Mouse (Mus musculus) neural tube, embryonic 15.5 days (tissue): ENCODE measurements around the gene Ect2. TPM values are rescaled to one million over a fixed set of nuclear protein-coding genes. Genes with fewer than 3 reads are reported as not detected.

Experiments used
- ATAC-seq: fragments of 200-750 bp; cut with Nextera tagmentation; 2 replicates; pipeline ENCODE4 v1.8.0; 2017; ENCODE audit warnings: mild to moderate bottlenecking, moderate TSS enrichment, moderate library complexity; ENCODE audit not compliant: low FRiP score
- H3K27ac ChIP-seq: fragments of 300-500 bp; sonication (generic); replicated peaks from 2 replicates; pipeline ENCODE4 v1.5.1; 2015; ENCODE audit warnings: mild to moderate bottlenecking, inconsistent platforms
- H3K27me3 ChIP-seq: fragments of 300-500 bp; sonication (generic); replicated peaks from 2 replicates; pipeline ENCODE4 v1.6.1; 2015; ENCODE audit warnings: inconsistent platforms
- H3K36me3 ChIP-seq: fragments of 300-500 bp; sonication (generic); 2 replicates; pipeline ENCODE4 v1.6.1; 2015; ENCODE audit warnings: inconsistent platforms
- H3K4me1 ChIP-seq: fragments of 300-500 bp; sonication (generic); 2 replicates; pipeline ENCODE4 v1.6.1; 2015; ENCODE audit warnings: inconsistent platforms
- H3K4me2 ChIP-seq: fragments of 300-500 bp; sonication (generic); 2 replicates; pipeline ENCODE4 v1.6.1; 2015; ENCODE audit warnings: inconsistent platforms, mild to moderate bottlenecking, moderate library complexity
- H3K4me3 ChIP-seq: fragments of 300-500 bp; sonication (generic); replicated peaks from 2 replicates; pipeline ENCODE4 v1.5.1; 2015; ENCODE audit warnings: mild to moderate bottlenecking, inconsistent platforms
- H3K9ac ChIP-seq: fragments of 300-500 bp; sonication (generic); replicated peaks from 2 replicates; pipeline ENCODE4 v1.6.1; 2015; ENCODE audit warnings: mild to moderate bottlenecking, inconsistent platforms
- H3K9me3 ChIP-seq: fragments of 300-500 bp; sonication (generic); replicated peaks from 2 replicates; pipeline ENCODE4 v1.6.1; 2016; ENCODE audit warnings: inconsistent platforms
- WGBS: fragments of 180-500 bp; shearing (Covaris S2); methylation state at CpG from one replicate; pipeline ENCODE4 v1.1.7; 2015; ENCODE audit warnings: mixed read lengths; 5-methylcytosine and 5-hydroxymethylcytosine counted together
- polyA plus RNA-seq: library from polyadenylated mRNA; unstranded; fragments of >200 nt; fragmentation: Nextera tagmentation; extraction: Ambion mirVana; gene quantifications from 2 replicates; pipeline ENCODE4 v1.2.1, GENCODE M21; 2015

Ect2 gene
- polyA plus RNA-seq, 1 experiment from 2014 or later: 6.0 TPM

DNA sequence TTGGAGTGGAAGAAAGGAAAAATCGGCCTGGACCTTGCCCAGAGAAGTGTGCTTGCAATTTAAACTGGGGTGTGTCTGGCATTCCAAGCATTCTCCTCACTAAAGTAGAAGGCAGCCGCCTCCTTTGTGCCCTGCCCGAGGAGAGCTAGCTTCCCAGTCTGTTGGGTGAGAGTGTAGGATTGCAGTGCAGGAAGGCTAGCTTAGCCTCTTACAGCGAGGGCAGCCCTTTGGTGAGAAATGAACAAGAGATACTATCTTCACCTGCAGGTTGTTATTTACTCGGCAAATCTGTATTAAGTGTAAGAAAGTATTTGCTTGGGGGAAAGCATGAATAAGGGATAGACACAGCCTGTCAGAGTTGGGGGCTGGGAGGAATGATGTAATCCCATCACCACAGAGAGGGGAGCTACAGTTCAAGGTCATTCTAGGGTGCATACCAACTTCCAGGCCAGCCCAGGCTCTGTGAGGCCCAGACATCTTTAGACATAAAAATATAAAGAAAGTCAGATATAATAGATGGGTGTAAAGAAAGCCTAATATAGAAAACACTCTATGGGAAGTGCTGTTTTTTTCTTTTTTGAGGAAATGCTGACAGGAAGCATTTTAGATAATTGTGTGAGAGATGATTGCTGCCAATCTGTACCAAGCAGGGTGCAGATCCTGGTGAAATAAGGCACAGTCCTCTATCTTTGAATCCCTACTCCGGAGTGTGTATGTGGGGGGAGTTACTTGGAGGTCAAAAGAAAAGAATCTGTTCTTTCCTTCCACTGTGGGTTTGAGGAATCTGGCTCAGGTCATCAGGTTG is 1.6 kb upstream of the Ect2 start:
- H3K4me2 ChIP-seq: no peak overlapping the region
- ATAC-seq: no peak
- H3K27me3 ChIP-seq: no peaks in the 10 kb centered on the region
- H3K27ac ChIP-seq: no peak overlapping the region
- H3K36me3 ChIP-seq: no peaks in the 10 kb centered on the region
- H3K4me1 ChIP-seq: peaks cover 13% of the 10 kb centered on the region
- WGBS: 23% methylated on average over 6 of the region's 6 CpGs
- H3K4me3 ChIP-seq: no peak overlapping the region
- H3K9ac ChIP-seq: no peak overlapping the region
- no peaks in the 10 kb centered on the region for H3K9me3 ChIP-seq

DNA sequence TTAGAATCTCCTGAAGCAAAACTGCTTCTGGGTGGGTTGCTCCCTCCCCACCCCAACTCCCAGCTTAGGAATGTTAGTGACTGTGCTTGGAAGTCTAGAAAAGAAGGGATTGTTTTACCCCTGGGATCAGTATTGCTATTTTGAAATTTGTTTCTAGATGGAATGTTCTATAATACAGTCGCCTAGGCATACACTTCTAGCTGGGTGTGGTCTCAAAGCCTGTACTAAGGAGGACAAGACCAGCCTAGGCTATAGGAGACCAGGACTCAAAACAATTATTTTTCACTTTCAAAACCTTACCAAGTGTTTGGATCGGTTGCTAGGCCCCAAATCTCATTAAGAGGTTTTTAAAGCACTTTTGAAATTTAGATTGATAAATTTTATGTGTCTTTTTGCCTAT is 602 bp upstream of the Ect2 start:
- Histone ChIP-seq H3K9ac (peak overlapping the region; percentile 31), H3K4me3 (peak overlapping the region; percentile 79), H3K9me3 (no peaks in the 10 kb centered on the region), H3K27me3 (no peaks in the 10 kb centered on the region), H3K4me1 (peaks cover 13% of the 10 kb centered on the region), H3K36me3 (no peaks in the 10 kb centered on the region), H3K4me2 (peak overlapping the region; percentile 55), H3K27ac (no peak overlapping the region; the same call in 1 of the 2 replicates)
- peak; percentile 18; the same call in 1 of the 2 replicates for ATAC-seq
- 67% methylated on average over 2 of the region's 2 CpGs for WGBS

DNA sequence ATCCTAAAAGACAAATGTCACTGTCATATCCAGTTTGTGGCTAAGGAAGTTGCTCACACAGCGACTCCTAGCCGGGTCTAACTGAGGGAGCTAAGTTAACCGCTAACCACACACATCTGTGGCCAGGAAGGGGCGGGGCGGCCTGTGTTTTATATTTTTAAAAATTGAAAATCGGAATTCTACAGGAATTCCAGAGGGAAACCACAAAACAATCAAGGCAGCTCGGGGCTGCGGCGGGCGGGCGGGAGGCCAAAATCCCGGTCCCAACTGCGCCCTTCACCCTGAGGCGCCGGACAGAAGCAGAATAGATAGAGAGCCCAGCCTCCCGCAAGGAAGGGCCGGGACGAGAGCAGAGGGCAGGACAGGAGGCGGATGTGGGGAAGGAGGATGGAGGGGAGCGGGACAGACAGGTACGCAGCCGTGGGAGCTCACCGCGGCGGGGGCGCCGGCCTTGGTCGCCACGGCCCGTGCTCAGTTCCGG is 447 bp downstream of the Ect2 start:
- Histone ChIP-seq H3K4me2 (peak overlapping the region; percentile 96), H3K27me3 (no peaks in the 10 kb centered on the region), H3K36me3 (no peaks in the 10 kb centered on the region), H3K4me3 (peak overlapping the region; percentile 79), H3K9me3 (no peaks in the 10 kb centered on the region), H3K4me1 (peaks cover 13% of the 10 kb centered on the region), H3K27ac (0 out of 2 replicates have a peak overlapping the region, but pooled peaks have one; percentile 45), H3K9ac (peak overlapping the region; percentile 49)
- ATAC-seq: peak; percentile 47
- WGBS: under 1% methylated on average over 29 of the region's 31 CpGs

DNA sequence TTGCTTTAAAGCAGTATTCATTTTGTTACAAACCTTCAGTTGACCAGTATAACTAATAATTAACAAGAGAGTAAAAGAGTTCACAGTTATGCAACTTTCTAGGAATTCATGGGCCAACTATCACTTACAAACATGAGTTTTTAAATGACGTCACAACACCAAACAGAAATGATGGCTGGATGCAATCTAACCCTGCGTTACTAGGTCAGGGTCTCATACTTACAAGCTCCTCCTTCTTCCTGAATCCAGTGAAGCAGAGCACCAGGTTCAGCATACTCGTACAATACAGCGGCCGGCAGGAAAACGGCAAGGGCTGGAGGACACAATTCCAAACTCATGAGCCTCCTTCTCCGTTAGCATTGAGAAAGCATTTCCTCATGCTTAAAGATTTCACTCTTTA is 7.9 kb downstream of the Ect2 start:
- WGBS: 90% methylated on average over 7 of the region's 7 CpGs
- no peaks in the 10 kb centered on the region for H3K9me3 ChIP-seq
- ATAC-seq: no peak
- no peaks in the 10 kb centered on the region for H3K27me3 ChIP-seq
- H3K4me1 ChIP-seq: no peaks in the 10 kb centered on the region
- H3K9ac ChIP-seq: no peak overlapping the region
- H3K4me3 ChIP-seq: no peak overlapping the region
- H3K4me2 ChIP-seq: no peak overlapping the region
- no peak overlapping the region for H3K27ac ChIP-seq
- H3K36me3 ChIP-seq: no peaks in the 10 kb centered on the region

DNA sequence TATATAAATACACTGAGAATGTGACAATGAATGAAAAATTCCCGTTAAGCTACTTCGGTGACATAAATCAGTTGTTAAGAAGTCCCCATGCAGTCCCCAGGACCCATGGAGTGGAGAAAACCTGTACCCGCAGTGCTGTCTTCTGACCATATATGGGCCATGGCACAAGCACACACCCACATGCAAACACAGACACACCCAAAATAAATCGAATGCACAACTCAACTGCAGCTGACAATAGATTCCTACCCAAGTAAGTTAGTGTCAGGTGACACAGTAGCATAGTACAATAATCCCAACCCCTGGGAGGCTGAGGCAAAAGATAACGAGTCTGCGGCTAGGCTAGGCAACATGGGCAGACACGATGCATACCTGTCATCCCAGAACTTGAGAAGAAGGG is 10.1 kb downstream of the Ect2 start:
- Histone ChIP-seq H3K9ac (no peak overlapping the region), H3K4me2 (no peak overlapping the region), H3K27me3 (no peaks in the 10 kb centered on the region), H3K4me3 (no peak overlapping the region), H3K4me1 (no peaks in the 10 kb centered on the region), H3K27ac (no peak overlapping the region), H3K9me3 (no peaks in the 10 kb centered on the region), H3K36me3 (no peaks in the 10 kb centered on the region)
- WGBS: 89% methylated on average over 7 of the region's 7 CpGs
- no peak for ATAC-seq

DNA sequence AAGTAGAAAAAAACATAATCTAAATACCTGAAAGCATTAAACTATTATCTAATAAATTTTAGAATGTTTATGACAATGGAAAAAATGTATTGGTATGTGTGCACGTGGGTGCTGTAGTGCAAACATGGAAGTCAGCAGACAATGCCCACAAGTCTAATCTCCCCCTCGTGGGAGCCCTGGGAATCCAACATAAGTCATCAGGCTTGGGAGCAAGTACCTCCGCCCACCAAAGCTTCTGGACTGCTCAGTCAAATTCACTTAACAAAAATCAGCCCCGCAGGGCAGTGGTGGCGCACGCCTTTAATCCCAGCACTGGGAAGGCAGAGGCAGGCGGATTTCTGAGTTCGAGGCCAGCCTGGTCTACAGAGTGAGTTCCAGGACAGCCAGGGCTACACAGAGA is 13.6 kb downstream of the Ect2 start:
- Histone ChIP-seq H3K4me2 (no peak overlapping the region), H3K27me3 (no peaks in the 10 kb centered on the region), H3K4me1 (no peaks in the 10 kb centered on the region), H3K36me3 (no peaks in the 10 kb centered on the region), H3K27ac (no peak overlapping the region), H3K9me3 (no peaks in the 10 kb centered on the region), H3K9ac (no peak overlapping the region), H3K4me3 (no peak overlapping the region)
- 91% methylated on average over 8 of the region's 8 CpGs for WGBS
- no peak for ATAC-seq

DNA sequence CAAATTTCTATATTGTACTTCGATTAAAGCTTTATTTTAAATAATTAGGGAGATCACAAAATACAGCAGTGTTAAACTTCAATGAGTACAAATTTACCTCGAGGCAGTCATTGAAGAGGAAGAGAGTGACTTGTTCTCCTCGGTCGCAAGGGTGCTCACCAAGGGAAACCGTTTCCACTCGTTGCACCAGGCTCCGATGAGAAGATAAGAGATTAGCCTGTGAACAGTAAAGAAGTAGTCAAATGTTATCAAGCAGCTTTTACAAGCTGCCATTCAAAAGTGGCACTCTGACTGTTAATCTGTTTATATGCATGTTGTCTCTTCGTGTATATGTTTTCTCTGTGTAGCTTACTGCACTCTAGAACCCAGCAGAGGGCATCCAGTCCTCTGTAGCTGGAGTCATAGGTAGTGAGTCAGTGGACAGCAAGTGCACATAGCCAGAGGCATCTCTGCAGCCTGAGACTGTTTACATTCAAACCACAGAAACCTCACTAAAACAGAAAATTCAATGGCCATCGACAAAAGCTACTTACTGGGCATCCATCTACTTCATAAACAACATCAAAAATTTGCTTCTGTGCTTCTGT is 31.7 kb downstream of the Ect2 start:
- Histone ChIP-seq H3K4me1 (no peaks in the 10 kb centered on the region), H3K9me3 (no peaks in the 10 kb centered on the region), H3K27me3 (no peaks in the 10 kb centered on the region), H3K9ac (no peak overlapping the region), H3K27ac (no peak overlapping the region), H3K4me2 (no peak overlapping the region), H3K4me3 (no peak overlapping the region), H3K36me3 (no peaks in the 10 kb centered on the region)
- no peak for ATAC-seq
- WGBS: 92% methylated on average over 9 of the region's 9 CpGs

DNA sequence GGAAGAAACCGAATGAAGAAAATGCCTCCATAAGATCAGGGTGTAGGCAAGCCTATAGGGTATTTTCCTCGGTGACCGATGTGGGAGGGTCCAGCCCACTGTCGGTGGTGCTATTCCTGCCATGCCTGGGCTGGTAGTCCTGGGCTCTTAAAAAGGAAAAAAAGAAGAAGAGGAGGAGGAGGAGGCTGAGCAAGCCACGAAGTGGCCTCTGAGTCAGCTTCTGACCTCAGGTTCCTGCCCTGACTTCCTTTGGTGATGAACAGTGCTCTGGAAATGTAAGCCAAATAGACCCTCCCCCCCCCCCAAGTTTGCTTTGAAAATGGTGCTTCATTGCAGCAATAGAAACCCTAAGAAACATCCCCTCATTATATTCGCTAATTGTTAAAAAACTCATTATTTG is 32.7 kb downstream of the Ect2 start:
- Histone ChIP-seq H3K4me1 (no peaks in the 10 kb centered on the region), H3K27me3 (no peaks in the 10 kb centered on the region), H3K4me2 (no peak overlapping the region), H3K9ac (no peak overlapping the region), H3K27ac (no peak overlapping the region), H3K9me3 (no peaks in the 10 kb centered on the region), H3K36me3 (no peaks in the 10 kb centered on the region), H3K4me3 (no peak overlapping the region)
- 93% methylated on average over 6 of the region's 6 CpGs for WGBS
- no peak for ATAC-seq

DNA sequence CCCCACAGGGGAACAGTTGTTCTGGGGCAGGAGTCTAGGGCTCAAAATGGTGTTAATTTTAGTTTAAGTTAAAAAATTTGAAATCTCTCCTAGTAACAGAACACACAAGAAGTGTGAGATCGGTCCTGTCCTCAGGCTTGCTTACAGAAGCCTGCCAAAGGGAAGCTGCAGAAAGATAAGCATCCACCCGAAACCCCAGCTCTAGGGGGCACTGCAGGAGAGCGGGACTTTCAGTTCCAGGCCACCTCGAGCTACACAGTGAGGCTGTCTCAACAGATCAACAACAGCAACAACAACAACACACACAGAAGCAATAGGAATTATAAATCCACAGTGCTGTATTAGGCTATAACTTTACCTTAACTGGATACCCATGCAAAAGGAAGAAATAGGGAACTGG is 35.5 kb downstream of the Ect2 start:
- H3K9me3 ChIP-seq: no peaks in the 10 kb centered on the region
- no peaks in the 10 kb centered on the region for H3K36me3 ChIP-seq
- no peak overlapping the region for H3K4me2 ChIP-seq
- H3K27ac ChIP-seq: no peak overlapping the region
- H3K4me3 ChIP-seq: no peak overlapping the region
- no peak overlapping the region for H3K9ac ChIP-seq
- WGBS: 85% methylated on average over 4 of the region's 4 CpGs
- no peak for ATAC-seq
- H3K27me3 ChIP-seq: no peaks in the 10 kb centered on the region
- no peaks in the 10 kb centered on the region for H3K4me1 ChIP-seq

DNA sequence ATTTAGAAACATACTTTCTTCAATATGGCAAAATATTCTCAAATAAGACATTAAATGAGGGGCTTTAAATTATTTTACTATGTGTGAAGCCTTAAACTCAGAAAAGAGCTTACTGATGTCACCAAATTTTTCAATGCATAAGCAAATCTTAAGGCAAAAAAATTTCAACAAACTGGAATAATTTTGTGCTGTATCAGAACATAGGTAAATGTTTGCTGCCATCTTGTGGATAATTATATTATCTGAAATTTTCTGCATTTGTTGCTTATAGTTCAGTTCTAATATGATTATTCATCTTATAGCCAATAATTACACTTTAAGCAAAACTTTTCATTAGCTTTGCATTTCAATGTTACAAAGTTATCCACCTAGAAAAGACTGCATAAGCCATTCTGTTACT is 42.8 kb downstream of the Ect2 start:
- Histone ChIP-seq H3K4me3 (no peak overlapping the region), H3K27ac (no peak overlapping the region), H3K36me3 (no peaks in the 10 kb centered on the region), H3K9me3 (no peaks in the 10 kb centered on the region), H3K4me1 (no peaks in the 10 kb centered on the region), H3K27me3 (no peaks in the 10 kb centered on the region), H3K4me2 (no peak overlapping the region), H3K9ac (no peak overlapping the region)
- no peak for ATAC-seq

DNA sequence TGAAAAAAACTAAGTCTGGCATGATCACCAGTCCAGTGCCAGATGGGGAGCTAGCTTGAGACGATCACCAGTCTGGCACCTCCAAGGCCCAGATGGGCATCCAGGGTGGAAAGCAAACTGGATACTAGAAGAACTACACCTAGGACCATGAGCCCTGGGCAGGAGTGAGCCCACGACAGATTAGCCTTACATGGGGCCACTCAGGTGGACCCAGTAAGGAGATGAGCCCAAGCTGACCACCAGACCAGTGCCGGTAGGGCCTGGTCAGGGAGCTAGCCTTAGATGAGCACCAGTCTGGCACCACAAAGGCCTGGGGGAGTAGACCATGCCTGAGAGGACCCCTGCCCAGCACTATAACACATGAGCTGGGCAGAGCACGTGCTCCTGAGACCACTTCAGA is 44.6 kb downstream of the Ect2 start:
- H3K4me2 ChIP-seq: no peak overlapping the region
- WGBS: 91% methylated on average over 4 of the region's 4 CpGs
- H3K4me3 ChIP-seq: no peak overlapping the region
- H3K36me3 ChIP-seq: no peaks in the 10 kb centered on the region
- no peaks in the 10 kb centered on the region for H3K27me3 ChIP-seq
- no peak for ATAC-seq
- no peaks in the 10 kb centered on the region for H3K9me3 ChIP-seq
- H3K9ac ChIP-seq: no peak overlapping the region
- H3K4me1 ChIP-seq: no peaks in the 10 kb centered on the region
- H3K27ac ChIP-seq: no peak overlapping the region

DNA sequence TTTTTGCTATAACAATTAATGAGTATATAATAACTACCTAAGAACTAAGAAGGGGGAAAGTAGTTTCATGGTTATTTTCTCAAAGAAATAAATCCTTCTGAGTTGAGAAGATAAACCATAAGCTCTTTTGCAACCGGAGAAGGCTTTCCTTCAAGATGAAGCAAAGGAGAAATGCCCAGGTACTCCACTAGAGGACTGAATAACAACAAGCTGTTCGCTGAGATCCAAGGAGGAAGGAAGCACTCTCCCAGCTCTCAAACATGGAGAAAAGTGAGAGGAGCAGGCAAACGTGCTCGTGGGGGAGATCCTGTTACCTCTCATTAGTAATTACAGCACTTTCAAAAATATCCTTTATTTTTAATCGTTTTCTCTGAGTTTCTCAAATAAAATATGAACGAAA is 46.5 kb downstream of the Ect2 start:
- Histone ChIP-seq H3K9ac (no peak overlapping the region), H3K4me2 (no peak overlapping the region), H3K4me3 (no peak overlapping the region), H3K27me3 (no peaks in the 10 kb centered on the region), H3K9me3 (no peaks in the 10 kb centered on the region), H3K36me3 (no peaks in the 10 kb centered on the region), H3K4me1 (no peaks in the 10 kb centered on the region), H3K27ac (no peak overlapping the region)
- 81% methylated on average over 6 of the region's 6 CpGs for WGBS
- no peak for ATAC-seq
